Mouse (Mus musculus): ENCODE data around the gene Reps1. TPM values are rescaled to one million over a fixed set of nuclear protein-coding genes. Genes with fewer than 3 reads are reported as not detected.
A peak's percentile ranks its signal among the peaks of the same experiment; 100 is the strongest.

Reps1 gene
- polyA plus RNA-seq, 1 experiment from 2014 or later = 31.1 TPM

- H3K36me3 ChIP-seq (ENCODE audit: control insufficient read depth, insufficient read depth, low read length) = no peaks in the 10 kb centered on the region
- peak overlapping the region; percentile 86; the same call in 1 of the 2 replicates for H3K27ac ChIP-seq (replicated peaks; ENCODE audit: low read depth, low read length)
- peak overlapping the region; percentile 94 for H3K9ac ChIP-seq (ENCODE audit: low read length)
- peak overlapping the region; percentile 71 for H3K4me2 ChIP-seq (ENCODE audit: low read depth, severe bottlenecking)
- H3K4me1 ChIP-seq (ENCODE audit: control insufficient read depth, insufficient read depth, low read length) = peaks cover 10% of the 10 kb centered on the region; the same call in 1 of the 2 replicates
- no peaks in the 10 kb centered on the region for H3K27me3 ChIP-seq (ENCODE audit: control insufficient read depth, insufficient read depth, low read length)
- no peak for DNase-seq (ENCODE audit: low spot score)
- 2% methylated on average over 8 of the region's 8 CpGs for WGBS
- no peaks in the 10 kb centered on the region for H3K9me3 ChIP-seq (ENCODE audit: control insufficient read depth, low read length)
- H3K4me3 ChIP-seq (ENCODE audit: low read depth, low read length) = peak overlapping the region; percentile 93
- no peak for ATAC-seq (ENCODE audit: insufficient number of reproducible peaks, low FRiP score, low TSS enrichment, low read depth)
Observed at GRCm38 (mm10) chr10:18056391-18056745, 707 bp downstream of the Reps1 start.

DNA sequence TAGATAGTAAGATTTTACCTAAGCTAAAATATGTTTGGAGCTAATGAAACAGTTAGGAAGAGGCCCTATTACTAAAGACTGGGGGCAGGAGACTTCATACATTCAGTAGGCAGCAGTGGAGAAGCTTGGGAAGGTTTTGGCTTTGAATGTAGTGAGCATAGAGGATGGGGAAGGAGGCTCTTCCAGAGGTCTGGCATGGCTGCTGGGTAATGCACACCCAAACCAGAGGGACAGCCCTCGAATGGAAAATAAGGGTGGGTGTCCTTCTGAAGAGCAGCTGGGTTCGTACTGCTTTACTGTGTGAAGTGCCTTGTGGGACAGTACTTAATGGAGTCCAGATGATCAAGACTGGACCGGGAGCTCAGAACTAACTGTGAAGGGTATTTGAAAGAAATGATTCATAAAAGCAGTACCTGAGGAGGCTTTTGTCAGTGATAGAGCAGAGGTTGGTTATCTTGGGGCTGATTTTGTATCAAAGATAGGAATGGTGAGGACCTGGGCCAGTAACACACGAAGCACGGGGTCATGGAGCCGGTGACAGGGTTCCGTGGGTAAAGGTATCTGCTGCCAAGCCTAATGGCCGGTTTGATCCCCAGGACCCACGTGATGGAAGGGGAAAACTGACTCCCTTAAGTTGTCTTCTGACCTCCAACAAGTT, 3.1 kb downstream of the Reps1 start:
- H3K27me3 ChIP-seq (ENCODE audit: control insufficient read depth, insufficient read depth, low read length) = no peaks in the 10 kb centered on the region

GRCm38 (mm10) chr10:18059807-18060206, 4.1 kb downstream of the Reps1 start:
- Histone ChIP-seq H3K4me1 (ENCODE audit: control insufficient read depth, insufficient read depth, low read length) (peaks cover 10% of the 10 kb centered on the region; the same call in 1 of the 2 replicates), H3K9me3 (ENCODE audit: control insufficient read depth, low read length) (no peaks in the 10 kb centered on the region), H3K27ac (replicated peaks; ENCODE audit: low read depth, low read length) (no peak overlapping the region), H3K27me3 (ENCODE audit: control insufficient read depth, insufficient read depth, low read length) (no peaks in the 10 kb centered on the region), H3K9ac (ENCODE audit: low read length) (no peak overlapping the region), H3K36me3 (ENCODE audit: control insufficient read depth, insufficient read depth, low read length) (no peaks in the 10 kb centered on the region), H3K4me3 (ENCODE audit: low read depth, low read length) (no peak overlapping the region), H3K4me2 (ENCODE audit: low read depth, severe bottlenecking) (no peak overlapping the region)
- WGBS = 88% methylated on average over 13 of the region's 13 CpGs
- no peak for ATAC-seq (ENCODE audit: insufficient number of reproducible peaks, low FRiP score, low TSS enrichment, low read depth)
- DNase-seq (ENCODE audit: low spot score) = no peak

More for the DNA sequence above, 3.1 kb downstream of the Reps1 start:
- peaks cover 10% of the 10 kb centered on the region; the same call in 1 of the 2 replicates for H3K4me1 ChIP-seq (ENCODE audit: control insufficient read depth, insufficient read depth, low read length)
- WGBS = 82% methylated on average over 9 of the region's 9 CpGs
- no peaks in the 10 kb centered on the region for H3K9me3 ChIP-seq (ENCODE audit: control insufficient read depth, low read length)
- no peak overlapping the region for H3K9ac ChIP-seq (ENCODE audit: low read length)
- H3K36me3 ChIP-seq (ENCODE audit: control insufficient read depth, insufficient read depth, low read length) = no peaks in the 10 kb centered on the region
- no peak overlapping the region for H3K4me2 ChIP-seq (ENCODE audit: low read depth, severe bottlenecking)
- no peak overlapping the region for H3K27ac ChIP-seq (replicated peaks; ENCODE audit: low read depth, low read length)
- ATAC-seq (ENCODE audit: insufficient number of reproducible peaks, low FRiP score, low TSS enrichment, low read depth) (no peak), DNase-seq (ENCODE audit: low spot score) (no peak)
- H3K4me3 ChIP-seq (ENCODE audit: low read depth, low read length) = no peak overlapping the region

GRCm38 (mm10) chr10:18060778-18061177, 5.1 kb downstream of the Reps1 start:
- DNase-seq (ENCODE audit: low spot score) (no peak), ATAC-seq (ENCODE audit: insufficient number of reproducible peaks, low FRiP score, low TSS enrichment, low read depth) (no peak)
- Histone ChIP-seq H3K36me3 (ENCODE audit: control insufficient read depth, insufficient read depth, low read length) (no peaks in the 10 kb centered on the region), H3K4me3 (ENCODE audit: low read depth, low read length) (no peak overlapping the region), H3K9ac (ENCODE audit: low read length) (no peak overlapping the region), H3K27me3 (ENCODE audit: control insufficient read depth, insufficient read depth, low read length) (no peaks in the 10 kb centered on the region), H3K27ac (replicated peaks; ENCODE audit: low read depth, low read length) (no peak overlapping the region), H3K9me3 (ENCODE audit: control insufficient read depth, low read length) (no peaks in the 10 kb centered on the region), H3K4me1 (ENCODE audit: control insufficient read depth, insufficient read depth, low read length) (peaks cover 10% of the 10 kb centered on the region; the same call in 1 of the 2 replicates), H3K4me2 (ENCODE audit: low read depth, severe bottlenecking) (no peak overlapping the region)
- 91% methylated on average over 2 of the region's 2 CpGs for WGBS

- Histone ChIP-seq H3K4me2 (ENCODE audit: low read depth, severe bottlenecking) (no peak overlapping the region), H3K9me3 (ENCODE audit: control insufficient read depth, low read length) (no peaks in the 10 kb centered on the region), H3K27me3 (ENCODE audit: control insufficient read depth, insufficient read depth, low read length) (no peaks in the 10 kb centered on the region), H3K4me3 (ENCODE audit: low read depth, low read length) (no peak overlapping the region), H3K36me3 (ENCODE audit: control insufficient read depth, insufficient read depth, low read length) (no peaks in the 10 kb centered on the region), H3K9ac (ENCODE audit: low read length) (no peak overlapping the region), H3K4me1 (ENCODE audit: control insufficient read depth, insufficient read depth, low read length) (peaks cover 10% of the 10 kb centered on the region; the same call in 1 of the 2 replicates), H3K27ac (replicated peaks; ENCODE audit: low read depth, low read length) (no peak overlapping the region)
- no peak for ATAC-seq (ENCODE audit: insufficient number of reproducible peaks, low FRiP score, low TSS enrichment, low read depth)
- DNase-seq (ENCODE audit: low spot score) = no peak
- WGBS = 95% methylated on average over 4 of the region's 4 CpGs
Observed at GRCm38 (mm10) chr10:18061533-18061932, 5.9 kb downstream of the Reps1 start.

GRCm38 (mm10) chr10:18064606-18065228, 9.1 kb downstream of the Reps1 start:
- 90% methylated on average over 7 of the region's 7 CpGs for WGBS
- H3K27ac ChIP-seq (replicated peaks; ENCODE audit: low read depth, low read length) = no peak overlapping the region
- no peak for ATAC-seq (ENCODE audit: insufficient number of reproducible peaks, low FRiP score, low TSS enrichment, low read depth)

DNA sequence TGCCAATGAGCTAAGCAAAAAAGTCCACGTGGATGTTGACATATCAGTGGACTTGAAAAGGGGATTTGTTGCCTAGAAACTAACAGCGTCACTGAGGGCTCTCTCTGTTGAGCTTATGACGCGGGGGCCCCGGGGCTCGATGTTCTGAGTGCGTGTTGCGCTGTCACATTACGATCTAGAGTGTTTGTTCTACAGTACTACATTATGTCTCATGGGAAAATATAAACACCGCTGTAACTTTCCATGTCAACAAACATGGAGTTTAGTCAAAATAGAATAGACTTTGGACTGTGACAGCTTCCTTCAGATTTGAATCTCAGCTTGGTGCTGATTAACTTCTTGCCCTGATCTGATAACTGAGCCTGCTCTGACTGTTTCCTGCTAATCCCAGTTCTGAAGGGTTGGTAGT, 10.4 kb downstream of the Reps1 start:
- 0 out of 2 replicates have a peak, but pooled peaks cover 2% of the 10 kb centered on the region for H3K4me1 ChIP-seq (ENCODE audit: control insufficient read depth, insufficient read depth, low read length)

More at GRCm38 (mm10) chr10:18064606-18065228, 9.1 kb downstream of the Reps1 start:
- Histone ChIP-seq H3K27me3 (ENCODE audit: control insufficient read depth, insufficient read depth, low read length) (no peaks in the 10 kb centered on the region), H3K36me3 (ENCODE audit: control insufficient read depth, insufficient read depth, low read length) (no peaks in the 10 kb centered on the region), H3K9ac (ENCODE audit: low read length) (no peak overlapping the region), H3K4me3 (ENCODE audit: low read depth, low read length) (no peak overlapping the region), H3K9me3 (ENCODE audit: control insufficient read depth, low read length) (no peaks in the 10 kb centered on the region), H3K4me1 (ENCODE audit: control insufficient read depth, insufficient read depth, low read length) (peaks cover 2% of the 10 kb centered on the region; the same call in 1 of the 2 replicates), H3K4me2 (ENCODE audit: low read depth, severe bottlenecking) (no peak overlapping the region)
- no peak for DNase-seq (ENCODE audit: low spot score)

DNA sequence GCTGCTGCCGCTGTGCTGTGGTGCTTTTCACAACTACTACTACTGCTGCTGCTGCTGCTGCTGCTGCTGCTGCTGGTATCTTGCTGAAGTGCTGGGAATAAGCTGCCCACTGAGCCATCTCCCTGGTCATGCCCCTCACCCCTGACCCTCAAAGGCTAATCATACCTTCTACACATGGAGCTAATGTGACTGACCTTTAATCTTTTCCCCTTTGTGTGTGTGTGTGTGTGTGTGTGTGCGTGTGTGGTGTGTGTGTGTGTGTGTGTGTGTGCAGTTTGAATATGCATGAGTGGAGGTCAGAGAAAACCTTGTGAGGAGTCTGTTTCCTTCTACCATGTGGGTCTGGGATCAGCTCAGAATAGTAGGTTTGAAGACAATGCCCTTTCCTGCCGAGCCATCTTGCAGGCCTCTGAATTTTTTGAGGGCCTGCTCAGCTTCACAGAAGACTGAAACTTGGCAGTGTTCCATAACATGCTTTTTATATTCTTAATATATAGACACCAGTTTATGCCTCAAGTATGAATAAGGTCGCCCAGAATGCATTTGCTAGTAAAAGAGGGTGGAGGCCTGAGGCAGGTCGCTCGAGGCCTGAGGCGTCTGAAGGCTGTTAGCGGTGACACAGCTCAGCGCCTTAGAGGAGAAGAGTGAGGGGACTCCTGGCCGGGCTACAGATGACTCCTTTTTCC, 12.2 kb downstream of the Reps1 start:
- Histone ChIP-seq H3K9me3 (ENCODE audit: control insufficient read depth, low read length) (no peaks in the 10 kb centered on the region), H3K9ac (ENCODE audit: low read length) (no peak overlapping the region), H3K27me3 (ENCODE audit: control insufficient read depth, insufficient read depth, low read length) (no peaks in the 10 kb centered on the region), H3K4me2 (ENCODE audit: low read depth, severe bottlenecking) (no peak overlapping the region), H3K36me3 (ENCODE audit: control insufficient read depth, insufficient read depth, low read length) (no peaks in the 10 kb centered on the region; the same call in 1 of the 2 replicates), H3K27ac (replicated peaks; ENCODE audit: low read depth, low read length) (no peak overlapping the region), H3K4me3 (ENCODE audit: low read depth, low read length) (no peak overlapping the region), H3K4me1 (ENCODE audit: control insufficient read depth, insufficient read depth, low read length) (0 out of 2 replicates have a peak, but pooled peaks cover 2% of the 10 kb centered on the region)
- ATAC-seq (ENCODE audit: insufficient number of reproducible peaks, low FRiP score, low TSS enrichment, low read depth) (no peak), DNase-seq (ENCODE audit: low spot score) (no peak)
- 86% methylated on average over 10 of the region's 10 CpGs for WGBS

More for the DNA sequence above, 10.4 kb downstream of the Reps1 start:
- no peak overlapping the region for H3K4me2 ChIP-seq (ENCODE audit: low read depth, severe bottlenecking)
- WGBS = 92% methylated on average over 10 of the region's 10 CpGs
- H3K27me3 ChIP-seq (ENCODE audit: control insufficient read depth, insufficient read depth, low read length) = no peaks in the 10 kb centered on the region
- no peaks in the 10 kb centered on the region for H3K9me3 ChIP-seq (ENCODE audit: control insufficient read depth, low read length)
- no peak overlapping the region for H3K9ac ChIP-seq (ENCODE audit: low read length)
- no peaks in the 10 kb centered on the region for H3K36me3 ChIP-seq (ENCODE audit: control insufficient read depth, insufficient read depth, low read length)
- H3K27ac ChIP-seq (replicated peaks; ENCODE audit: low read depth, low read length) = no peak overlapping the region
- no peak overlapping the region for H3K4me3 ChIP-seq (ENCODE audit: low read depth, low read length)
- DNase-seq (ENCODE audit: low spot score) (no peak), ATAC-seq (ENCODE audit: insufficient number of reproducible peaks, low FRiP score, low TSS enrichment, low read depth) (no peak)
